Mouse (Mus musculus) spleen, adult 2 months (tissue): ENCODE data around the gene Cnn1.

Source experiments
- CTCF ChIP-seq: fragments of 200-500 bp; IDR thresholded peaks from 2 replicates; pipeline ENCODE4 v1.5.1; 2011; ENCODE audit warnings: mild to moderate bottlenecking, inconsistent platforms; ENCODE audit not compliant: insufficient read depth, insufficient read length, insufficient replicate concordance; ENCODE audit errors: extremely low read depth
- POLR2A ChIP-seq: fragments of 200-500 bp; IDR thresholded peaks from 2 replicates; pipeline ENCODE4 v1.6.1; 2011; ENCODE audit warnings: low read depth, low read length, inconsistent platforms

GRCm38 (mm10) chr9:22064341-22064740 lies 34.7 kb upstream of the Cnn1 start:
- TF ChIP-seq CTCF (no peak), POLR2A (no peak)
